Mouse (Mus musculus) E14TG2a.4 (cell line): ENCODE data around the gene Flywch1.

Experiments
- CTCF ChIP-seq: conservative IDR thresholded peaks from 2 replicates; pipeline ENCODE4 v1.5.1; 2014; ENCODE audit warnings: low read length
- NANOG ChIP-seq: IDR thresholded peaks from 2 replicates; pipeline ENCODE4 v1.6.1; 2014; ENCODE audit warnings: borderline replicate concordance, low read length, mixed read lengths
- POU5F1 ChIP-seq: IDR thresholded peaks from 2 replicates; pipeline ENCODE4 v1.6.1; 2014; ENCODE audit warnings: low read length, borderline replicate concordance

GRCm38 (mm10) chr17:23704741-23705140 is 66.7 kb downstream of the Flywch1 start:
- no peak for TF ChIP-seq CTCF
- no peak for TF ChIP-seq NANOG
- no peak for TF ChIP-seq POU5F1
